Mouse (Mus musculus) heart, postnatal 25 days (tissue): ENCODE data around the gene Ublcp1. TPM values are rescaled to one million over a fixed set of nuclear protein-coding genes. Genes with fewer than 3 reads are reported as not detected.
"Not testable (repeated sequence)": the region's sequence is repeated elsewhere in the genome, so short reads cannot be mapped to it uniquely, and the experiment has no call there.

Source experiments
- DNase-seq: peaks from one replicate; pipeline ENCODE4 v3.0.0; 2022; ENCODE audit warnings: low spot score
- intact Hi-C: fragments of 180-260 bp; cut with DNase I; formaldehyde crosslinking; loops from one replicate; pipeline ENCODE4 v1.15.1; 2025
- total RNA-seq, 2 experiments: library from RNA; stranded (reverse); gene quantifications; 2 replicates each; pipeline ENCODE4 v1.2.3; 2021

Ublcp1 gene
- total RNA-seq, 2 experiments from 2014 or later, result 36.9 to 48.7 TPM

GRCm38 (mm10) chr11:44496217-44496616 lies 25.9 kb upstream of the Ublcp1 start:
- intact Hi-C loops, result no loop called here
- no peak for DNase-seq

DNA sequence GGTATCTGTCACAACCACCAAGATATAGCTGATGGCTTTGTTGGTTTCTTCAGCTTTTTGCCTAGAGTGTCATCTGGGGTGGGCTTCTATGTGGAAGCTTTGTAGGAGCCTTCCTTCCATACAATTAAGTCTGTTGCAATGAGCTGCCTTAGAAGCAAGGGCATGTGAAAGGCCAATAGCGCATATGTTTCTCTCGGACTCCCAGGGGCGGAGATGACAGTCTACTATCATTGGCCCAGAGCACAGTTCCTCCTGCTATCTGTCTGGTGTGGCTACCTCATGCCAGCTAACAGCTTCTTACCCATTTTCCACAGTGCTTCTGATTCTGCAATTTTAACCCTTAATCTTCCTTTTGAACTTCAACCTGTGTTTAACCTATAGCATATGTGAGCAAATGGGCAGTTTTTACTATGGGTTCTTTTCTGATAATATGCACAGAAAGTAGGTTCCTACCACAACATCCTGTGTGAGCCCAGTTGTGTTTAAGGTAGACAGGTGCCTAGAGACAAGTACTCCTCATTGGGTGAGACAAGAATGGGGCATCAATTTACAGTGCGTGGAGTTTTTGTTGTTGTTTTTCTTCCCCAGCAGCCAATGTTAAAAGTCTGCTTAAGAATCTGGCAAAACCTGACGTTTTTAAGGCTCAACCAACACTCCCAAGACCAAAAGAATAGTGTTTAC lies 24.5 kb upstream of the Ublcp1 start:
- no peak for DNase-seq
- intact Hi-C loops, result no loop called here

DNA sequence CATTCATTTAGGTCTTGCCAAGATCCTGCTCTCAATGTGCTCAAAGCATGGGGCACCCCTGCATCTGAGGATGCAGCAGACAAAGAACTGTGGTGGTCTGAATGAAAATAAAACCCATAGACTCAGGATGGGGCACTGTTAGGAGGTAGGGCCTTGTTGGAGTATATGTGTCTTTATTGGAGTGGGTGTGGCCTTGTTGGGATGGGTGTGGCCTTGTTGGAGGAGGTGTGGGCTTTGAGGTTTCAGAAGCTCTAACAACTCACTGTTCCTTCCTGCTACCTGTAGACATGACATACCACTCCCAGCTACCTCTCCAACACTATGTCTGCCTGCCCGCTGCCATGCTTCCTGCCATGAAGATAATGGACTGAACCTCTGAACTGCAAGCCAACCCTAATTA lies 18.8 kb upstream of the Ublcp1 start:
- intact Hi-C loops, result no loop called here
- DNase-seq, result no peak

- intact Hi-C loops, result no loop called here
- DNase-seq, result no peak
Observed at GRCm38 (mm10) chr11:44485089-44485736, 14.9 kb upstream of the Ublcp1 start.

- DNase-seq, result no peak
- intact Hi-C loops, result no loop called here
Observed at GRCm38 (mm10) chr11:44480246-44480645, 9.9 kb upstream of the Ublcp1 start.

DNA sequence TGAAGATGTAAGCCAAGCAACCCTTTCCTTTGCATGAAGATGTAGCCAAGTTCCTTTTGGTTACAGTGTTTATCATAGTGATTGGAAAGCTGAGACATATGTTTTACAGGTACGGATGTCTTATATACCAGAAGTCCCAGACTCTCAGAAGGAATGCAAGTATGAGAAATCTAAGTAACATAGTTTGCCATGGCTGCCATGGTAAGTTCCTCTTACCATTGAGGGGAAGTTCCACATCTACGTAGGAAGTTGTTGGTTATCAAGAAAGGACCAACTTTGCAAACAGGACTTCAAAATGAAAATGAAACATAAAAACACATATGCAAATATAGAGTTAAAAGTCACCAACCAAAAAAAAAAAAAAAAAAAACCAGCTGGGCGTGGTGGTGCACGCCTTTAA lies 8.1 kb upstream of the Ublcp1 start:
- DNase-seq, result no peak
- intact Hi-C loops, result no loop called here

DNA sequence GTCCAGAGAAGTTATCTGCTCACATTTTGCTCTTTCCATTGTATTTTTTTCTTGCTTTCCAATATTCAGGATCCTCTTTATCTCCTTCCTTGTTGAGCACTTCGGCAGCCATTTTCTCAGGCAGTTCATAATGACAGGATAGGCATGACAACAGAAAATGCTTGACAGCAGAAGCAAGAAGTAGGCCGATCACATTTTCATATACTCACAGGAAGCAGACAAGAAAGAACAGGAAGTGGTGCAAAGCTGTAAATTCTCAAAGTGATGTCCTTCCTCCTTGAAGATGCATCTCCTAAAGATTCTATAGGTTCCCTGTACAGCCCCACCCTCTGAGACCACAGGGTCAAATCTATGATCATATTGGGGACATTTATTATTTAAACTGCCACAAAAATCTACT lies 6.1 kb upstream of the Ublcp1 start:
- DNase-seq, result no peak
- intact Hi-C loops, result no loop called here

DNA sequence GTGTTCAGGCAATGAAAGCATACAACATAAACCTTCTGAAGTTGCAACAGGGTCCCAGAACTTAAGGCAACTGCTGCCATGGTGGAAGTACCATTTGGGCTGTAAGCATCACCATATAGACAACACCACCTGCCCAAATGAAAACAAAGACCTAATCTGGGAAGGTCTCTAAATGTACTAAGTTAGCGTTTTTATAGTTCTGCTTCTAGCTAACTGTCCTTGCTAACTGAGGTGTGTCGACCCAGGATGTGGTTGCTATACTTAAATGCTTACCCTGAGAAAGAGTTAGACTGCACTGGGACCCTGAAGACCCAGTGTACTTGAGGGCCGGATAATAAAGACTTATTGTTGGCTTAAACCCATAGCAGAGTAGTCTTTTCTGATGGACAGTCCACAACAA lies 5.2 kb upstream of the Ublcp1 start:
- no peak for DNase-seq
- intact Hi-C loops, result no loop called here

DNA sequence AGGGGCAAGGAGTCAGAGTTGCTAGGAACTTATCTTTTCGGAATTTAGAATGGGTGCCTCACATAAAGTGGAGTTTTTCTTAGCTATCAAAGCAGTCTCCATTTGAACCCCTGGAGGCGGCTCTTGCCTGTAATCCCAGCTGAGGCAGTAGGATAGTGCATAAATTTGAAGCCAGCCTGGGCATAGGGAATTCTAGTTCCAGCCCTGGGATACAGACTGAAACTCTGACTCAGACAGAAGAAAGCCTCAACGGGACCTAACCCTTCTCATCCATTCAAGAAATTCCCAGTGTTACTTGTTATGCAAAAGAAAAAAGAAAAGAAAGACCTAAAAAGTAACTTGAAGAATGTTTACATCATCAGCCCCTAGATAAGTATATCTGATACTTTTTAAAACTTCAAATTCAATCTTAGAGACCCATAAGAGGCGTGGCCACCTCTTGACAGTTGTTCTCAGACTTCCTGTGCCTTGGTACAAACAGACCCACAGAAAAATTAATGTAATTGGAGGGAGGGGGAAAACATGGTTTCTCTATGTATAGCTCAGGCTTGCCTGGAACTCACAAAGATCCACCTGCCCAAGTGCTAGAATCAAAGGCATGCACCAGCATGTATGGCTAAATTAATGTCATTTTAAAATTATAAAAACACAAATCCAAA lies 1.2 kb upstream of the Ublcp1 start:
- no peak for DNase-seq
- intact Hi-C loops, result loop anchor here (2.0 kb wide), 1 partner anchor 47 kb away; the partner anchor contains the start of gene Rnf145

- no peak for DNase-seq
- intact Hi-C loops, result loop anchor here (2.0 kb wide), 1 partner anchor 49 kb away; the partner anchor contains the start of gene Rnf145
Observed at GRCm38 (mm10) chr11:44469646-44470431, 459 bp downstream of the Ublcp1 start.

DNA sequence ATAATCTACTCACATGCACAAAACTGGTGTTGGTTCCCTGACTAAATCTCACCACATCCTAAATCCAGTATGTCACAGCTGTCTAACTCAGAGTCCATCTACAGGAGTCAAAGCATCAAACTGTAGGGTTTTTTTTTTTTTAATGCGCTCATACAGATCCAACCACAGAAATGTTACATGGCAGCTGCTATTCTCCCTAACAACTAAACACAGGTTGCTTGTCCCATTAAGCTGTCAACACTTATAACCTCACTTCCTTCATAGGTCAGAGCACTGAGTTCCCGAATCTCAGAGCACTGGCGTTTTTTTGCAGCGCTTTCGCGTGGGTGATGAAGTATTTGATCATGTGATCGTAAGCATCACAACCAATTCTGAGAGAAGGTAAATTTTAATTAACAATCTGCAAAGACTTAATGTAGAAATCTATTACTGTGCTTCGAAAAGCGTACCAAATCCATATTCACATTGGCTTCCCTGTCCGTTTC lies 1.9 kb downstream of the Ublcp1 start:
- intact Hi-C loops, result no loop called here

GRCm38 (mm10) chr11:44466949-44467442 lies 3.3 kb downstream of the Ublcp1 start:
- intact Hi-C loops, result no loop called here
- no peak for DNase-seq

More for the DNA sequence above, 1.9 kb downstream of the Ublcp1 start:
- DNase-seq, result no peak

- no peak for DNase-seq
- intact Hi-C loops, result no loop called here
Observed at GRCm38 (mm10) chr11:44461493-44461892, 8.8 kb downstream of the Ublcp1 start.

- intact Hi-C loops, result loop anchor here (2.0 to 10.0 kb wide), 2 partner anchors 687 to 959 kb away; no protein-coding TSS in a partner anchor
- no peak for DNase-seq
Observed at GRCm38 (mm10) chr11:44453423-44453822, 16.9 kb downstream of the Ublcp1 start.

- intact Hi-C loops, result loop anchor here (2.0 to 10.0 kb wide), 2 partner anchors 685 to 957 kb away; no protein-coding TSS in a partner anchor
- not testable (repeated sequence) for DNase-seq
Observed at GRCm38 (mm10) chr11:44452016-44452415, 18.3 kb downstream of the Ublcp1 start.

- intact Hi-C loops, result loop anchor here (10.0 kb wide), 1 partner anchor 956 kb away; no protein-coding TSS in a partner anchor
- DNase-seq, result no peak
Observed at GRCm38 (mm10) chr11:44451046-44451445, 19.3 kb downstream of the Ublcp1 start.

DNA sequence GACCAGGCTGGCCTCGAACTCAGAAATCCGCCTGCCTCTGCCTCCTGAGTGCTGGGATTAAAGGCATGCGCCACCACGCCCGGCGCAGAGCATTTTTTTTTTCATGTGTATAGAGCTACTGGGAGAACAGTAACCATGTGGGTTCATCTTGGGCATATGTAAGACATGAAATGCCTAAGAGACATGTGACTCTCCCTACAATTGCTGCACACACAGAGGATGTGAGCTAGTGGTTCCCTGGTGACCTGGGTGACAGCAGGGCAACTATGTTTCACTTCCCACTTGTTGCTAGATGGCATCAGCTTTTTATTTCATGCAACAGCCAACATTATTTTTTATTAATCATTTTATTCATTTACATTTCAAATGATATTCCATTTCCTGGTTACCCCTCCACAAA lies 32.5 kb downstream of the Ublcp1 start:
- DNase-seq, result no peak
- intact Hi-C loops, result no loop called here

GRCm38 (mm10) chr11:44430036-44430435 lies 40.3 kb downstream of the Ublcp1 start:
- no peak for DNase-seq
- intact Hi-C loops, result no loop called here

- intact Hi-C loops, result no loop called here
Observed at GRCm38 (mm10) chr11:44427951-44428350, 42.3 kb downstream of the Ublcp1 start.

GRCm38 (mm10) chr11:44425626-44426025 lies 44.7 kb downstream of the Ublcp1 start:
- intact Hi-C loops, result no loop called here
- DNase-seq, result no peak

More at GRCm38 (mm10) chr11:44427951-44428350, 42.3 kb downstream of the Ublcp1 start:
- DNase-seq, result no peak
